20 mouse cellular contexts compared by ENCODE assay signal in genomic region chr14:48422901-48423300, GRCm38 (mm10). TPM values are rescaled to one million over a fixed set of nuclear protein-coding genes. Genes with fewer than 3 reads are reported as not detected.
A peak's percentile ranks its signal among the peaks of the same experiment; 100 is the strongest.
DNase-seq lines count a peak whose midpoint lies in the region; ATAC-seq and TF ChIP-seq lines count a peak whose summit lies in the region.
"Had no signal": no experiment of that assay in that cellular context is flagged by ENCODE, and none has a peak within 500 bp of the region (broad histone marks: within the 10 kb centered on the region; RNA-seq: fewer than 3 reads in every experiment).

No protein-coding gene starts in this region.

- peak; percentile 50 for DNase-seq in heart, embryonic 10.5 days (ENCODE audit: low spot score)
- peak; percentile 38 for DNase-seq in right cerebral cortex, adult 18-20 months
- DNase-seq in right cerebral cortex, postnatal 14 days, result no peak
- DNase-seq in thymus, adult 2 months, result peak; percentile 26
- no peak for DNase-seq in kidney, postnatal 14 days
- DNase-seq in adrenal gland, adult (ENCODE audit: inconsistent age in 2 of 2, low spot score in 1 of 2), result no peak
- DNase-seq: adrenal gland, postnatal 25 days; cerebellum, adult 2 months; heart, adult 18-20 months; heart, postnatal 10 days; kidney, adult 2 months; kidney, postnatal 36 days had no signal

- H3K27ac ChIP-seq in heart, embryonic 10.5 days, result no peak overlapping the region
- no peak overlapping the region for H3K27ac ChIP-seq in heart, embryonic 12.5 days (ENCODE audit: poor library complexity, severe bottlenecking)
- peak overlapping the region; percentile 93; the same call in 1 of the 2 replicates for H3K27ac ChIP-seq in thymus, adult 2 months (ENCODE audit: control insufficient read depth, insufficient read depth, low read length)
- no peak overlapping the region for H3K27ac ChIP-seq in forebrain, embryonic 13.5 days
- H3K27ac ChIP-seq: liver, embryonic 14.5 days; lung, embryonic 15.5 days; midbrain, embryonic 15.5 days; stomach, postnatal 0 days had no signal

- TF ChIP-seq CTCF in thymus, adult 2 months (IDR thresholded peaks at IDR 0.05; ENCODE audit: borderline replicate concordance, control insufficient read depth, extremely low read depth, insufficient read depth, low read length, poor library complexity), result no peak

- H3K9ac ChIP-seq in heart, embryonic 12.5 days, result no peak overlapping the region
- no peak overlapping the region for H3K9ac ChIP-seq in forebrain, embryonic 13.5 days
- H3K9ac ChIP-seq: liver, embryonic 14.5 days; lung, embryonic 15.5 days; midbrain, embryonic 15.5 days had no signal

- H3K4me1 ChIP-seq in heart, embryonic 10.5 days, result peaks cover 12% of the 10 kb centered on the region
- H3K4me1 ChIP-seq in heart, embryonic 12.5 days (replicated peaks), result peaks cover 14% of the 10 kb centered on the region
- H3K4me1 ChIP-seq in thymus, adult 2 months (replicated peaks; ENCODE audit: control insufficient read depth, insufficient read depth, low read length), result peaks cover 14% of the 10 kb centered on the region
- peaks cover 11% of the 10 kb centered on the region; the same call in 1 of the 2 replicates for H3K4me1 ChIP-seq in forebrain, embryonic 13.5 days
- H3K4me1 ChIP-seq: lung, embryonic 15.5 days had no signal

- 55% methylated on average over 7 of the region's 7 CpGs for WGBS in heart, embryonic 10.5 days
- WGBS in heart, embryonic 12.5 days, result 50% methylated on average over 7 of the region's 7 CpGs
- WGBS in thymus, adult 2 months, result 20% methylated on average over 7 of the region's 7 CpGs
- WGBS in forebrain, embryonic 13.5 days, result 34% methylated on average over 7 of the region's 7 CpGs

- H3K4me3 ChIP-seq in heart, embryonic 10.5 days, result no peak overlapping the region
- no peak overlapping the region for H3K4me3 ChIP-seq in heart, embryonic 12.5 days
- no peak overlapping the region for H3K4me3 ChIP-seq in thymus, adult 2 months (ENCODE audit: control insufficient read depth, insufficient read depth, low read length)
- no peak overlapping the region for H3K4me3 ChIP-seq in forebrain, embryonic 13.5 days
- H3K4me3 ChIP-seq: lung, embryonic 15.5 days; midbrain, embryonic 15.5 days had no signal

- H3K4me2 ChIP-seq in heart, embryonic 12.5 days, result no peak overlapping the region
- H3K4me2 ChIP-seq in forebrain, embryonic 13.5 days, result no peak overlapping the region

- no peaks in the 10 kb centered on the region for H3K36me3 ChIP-seq in heart, embryonic 10.5 days
- H3K36me3 ChIP-seq in heart, embryonic 12.5 days, result no peaks in the 10 kb centered on the region
- H3K36me3 ChIP-seq in thymus, adult 2 months (ENCODE audit: control insufficient read depth, insufficient read depth, low read length), result no peaks in the 10 kb centered on the region
- H3K36me3 ChIP-seq in forebrain, embryonic 13.5 days (ENCODE audit: poor library complexity, severe bottlenecking), result no peaks in the 10 kb centered on the region
- H3K36me3 ChIP-seq: forebrain, embryonic 10.5 days; lung, embryonic 15.5 days; midbrain, embryonic 15.5 days had no signal

- TF ChIP-seq POLR2A in thymus, adult 2 months (IDR thresholded peaks at IDR 0.05; ENCODE audit: control insufficient read depth, extremely low read depth, insufficient read depth, low read length, poor library complexity), result no peak

- H3K27me3 ChIP-seq in heart, embryonic 10.5 days (ENCODE audit: insufficient read depth, poor library complexity, severe bottlenecking), result 0 out of 2 replicates have a peak, but pooled peaks cover 4% of the 10 kb centered on the region
- no peaks in the 10 kb centered on the region for H3K27me3 ChIP-seq in heart, embryonic 12.5 days (replicated peaks)
- no peaks in the 10 kb centered on the region for H3K27me3 ChIP-seq in thymus, adult 2 months (ENCODE audit: control insufficient read depth, insufficient read depth, low read length)
- H3K27me3 ChIP-seq in forebrain, embryonic 13.5 days, result peaks cover 87% of the 10 kb centered on the region
- H3K27me3 ChIP-seq: lung, embryonic 15.5 days; midbrain, embryonic 15.5 days had no signal

- ATAC-seq in heart, embryonic 12.5 days (ENCODE audit: insufficient number of reproducible peaks, low FRiP score), result no peak
- ATAC-seq in forebrain, embryonic 13.5 days, result no peak
- ATAC-seq: Patski had no signal

- H3K9me3 ChIP-seq in heart, embryonic 10.5 days, result no peaks in the 10 kb centered on the region
- H3K9me3 ChIP-seq in heart, embryonic 12.5 days (replicated peaks), result no peaks in the 10 kb centered on the region
- no peaks in the 10 kb centered on the region for H3K9me3 ChIP-seq in forebrain, embryonic 13.5 days (replicated peaks)
- H3K9me3 ChIP-seq: forebrain, embryonic 10.5 days; lung, embryonic 15.5 days; midbrain, embryonic 15.5 days had no signal

RNA-seq across cellular contexts. Expression of gene Tmem260, which starts 23.0 kb away (rescaled TPM):
- polyA plus RNA-seq in heart, embryonic 10.5 days (2016; fragmentation: Nextera tagmentation; extraction: Ambion mirVana), result 14.4 and 15.8 TPM in 2 replicates
- 17.2 and 18.2 TPM in 2 replicates for polyA plus RNA-seq in heart, embryonic 12.5 days (2016; fragmentation: Nextera tagmentation; extraction: Ambion mirVana)
- 36.1 and 49.9 TPM in 2 replicates for polyA plus RNA-seq in thymus, adult 2 months (2012; rRNA removed)
- 16.5 and 18.4 TPM in 2 replicates for polyA plus RNA-seq in forebrain, embryonic 13.5 days (2015; fragmentation: Nextera tagmentation; extraction: Ambion mirVana)

Comparison
In these comparisons a context has a peak if more than half of its experiments do, and no peak if none do; other contexts are left out.
1. DNase-seq: peak in heart, embryonic 10.5 days (single experiment), right cerebral cortex, adult 18-20 months (single experiment) and thymus, adult 2 months (single experiment); none in right cerebral cortex, postnatal 14 days (single experiment), kidney, postnatal 14 days (single experiment) and adrenal gland, adult (0 of 2).